Mouse (Mus musculus) midbrain, embryonic 11.5 days (tissue): ENCODE data around the gene Slc22a23. TPM values are rescaled to one million over a fixed set of nuclear protein-coding genes. Genes with fewer than 3 reads are reported as not detected.

ENCODE experiments used
- ATAC-seq: fragments of 200-750 bp; cut with Nextera tagmentation; 2 replicates; pipeline ENCODE4 v1.8.0; 2017; ENCODE audit warnings: moderate TSS enrichment, moderate library complexity; ENCODE audit not compliant: low FRiP score
- DNase-seq: peaks from one replicate; pipeline ENCODE4 v3.0.0; 2015; ENCODE audit warnings: low spot score; ENCODE audit errors: missing footprints
- H3K27ac ChIP-seq: fragments of 300-500 bp; sonication (generic); 2 replicates; pipeline ENCODE4 v1.5.1; 2014; ENCODE audit warnings: low read depth, low read length
- H3K27me3 ChIP-seq: fragments of 300-500 bp; sonication (generic); 2 replicates; pipeline ENCODE4 v1.6.1; 2014; ENCODE audit warnings: mild to moderate bottlenecking, low read length, moderate library complexity, mixed read lengths; ENCODE audit not compliant: control insufficient read depth, insufficient read depth
- H3K36me3 ChIP-seq: fragments of 300-500 bp; sonication (generic); 2 replicates; pipeline ENCODE4 v1.6.1; 2014; ENCODE audit warnings: mild to moderate bottlenecking, low read length, moderate library complexity, mixed read lengths; ENCODE audit not compliant: control insufficient read depth, insufficient read depth
- H3K4me1 ChIP-seq: fragments of 300-500 bp; sonication (generic); 2 replicates; pipeline ENCODE4 v1.6.1; 2014; ENCODE audit warnings: low read length; ENCODE audit not compliant: control insufficient read depth, insufficient read depth
- H3K4me2 ChIP-seq: fragments of 300-500 bp; sonication (generic); 2 replicates; pipeline ENCODE4 v1.6.1; 2014; ENCODE audit warnings: mild to moderate bottlenecking, moderate library complexity
- H3K4me3 ChIP-seq: fragments of 300-500 bp; sonication (generic); 2 replicates; pipeline ENCODE4 v1.5.1; 2014; ENCODE audit warnings: low read depth, low read length
- H3K9ac ChIP-seq: fragments of 300-500 bp; sonication (generic); 2 replicates; pipeline ENCODE4 v1.6.1; 2014; ENCODE audit warnings: low read length
- H3K9me3 ChIP-seq: fragments of 300-500 bp; sonication (generic); 2 replicates; pipeline ENCODE4 v1.6.1; 2016; ENCODE audit warnings: low read length; ENCODE audit not compliant: control insufficient read depth
- WGBS: fragments of 180-500 bp; shearing (Covaris S2); extraction: QIAGEN DNeasy Blood & Tissue Kit; methylation state at CpG from one replicate; pipeline ENCODE4 v1.1.7; 2014; 5-methylcytosine and 5-hydroxymethylcytosine counted together
- polyA plus RNA-seq: library from polyadenylated mRNA; unstranded; fragments of >200 nt; fragmentation: Nextera tagmentation; extraction: Ambion mirVana; gene quantifications from 2 replicates; pipeline ENCODE4 v1.2.1, GENCODE M21; 2014

The Slc22a23 gene
- polyA plus RNA-seq, 1 experiment from 2014 or later: 18.5 TPM

- Histone ChIP-seq H3K4me1 (peaks cover 13% of the 10 kb centered on the region), H3K27ac (no peak overlapping the region), H3K9me3 (no peaks in the 10 kb centered on the region), H3K27me3 (no peaks in the 10 kb centered on the region), H3K36me3 (no peaks in the 10 kb centered on the region), H3K9ac (no peak overlapping the region), H3K4me2 (no peak overlapping the region), H3K4me3 (no peak overlapping the region)
- no peak for DNase-seq
- peak; percentile 36; the same call in 1 of the 2 replicates for ATAC-seq
- WGBS: 40% methylated on average over 5 of the region's 5 CpGs
Observed at GRCm38 (mm10) chr13:34143389-34143788, 201.6 kb downstream of the Slc22a23 start.

- Histone ChIP-seq H3K9me3 (no peaks in the 10 kb centered on the region), H3K4me2 (no peak overlapping the region), H3K4me1 (peaks cover 20% of the 10 kb centered on the region), H3K27ac (peak overlapping the region; percentile 20; the same call in 1 of the 2 replicates), H3K27me3 (no peaks in the 10 kb centered on the region), H3K4me3 (no peak overlapping the region), H3K9ac (peak overlapping the region; percentile 22; the same call in 1 of the 2 replicates), H3K36me3 (no peaks in the 10 kb centered on the region)
- ATAC-seq (no peak), DNase-seq (no peak)
- 74% methylated on average over 7 of the region's 7 CpGs for WGBS
Observed at GRCm38 (mm10) chr13:34136605-34137004, 208.4 kb downstream of the Slc22a23 start.

GRCm38 (mm10) chr13:34134276-34134675 is 210.7 kb downstream of the Slc22a23 start:
- Histone ChIP-seq H3K4me2 (peak overlapping the region; percentile 96), H3K9me3 (no peaks in the 10 kb centered on the region), H3K27ac (peak overlapping the region; percentile 100), H3K27me3 (no peaks in the 10 kb centered on the region), H3K36me3 (no peaks in the 10 kb centered on the region), H3K9ac (peak overlapping the region; percentile 85), H3K4me1 (peaks cover 24% of the 10 kb centered on the region), H3K4me3 (peak overlapping the region; percentile 95)
- WGBS: 25% methylated on average over 7 of the region's 7 CpGs
- no peak for ATAC-seq
- DNase-seq: peak; percentile 89

- Histone ChIP-seq H3K9me3 (no peaks in the 10 kb centered on the region), H3K9ac (peak overlapping the region; percentile 85), H3K27ac (peak overlapping the region; percentile 100), H3K4me2 (peak overlapping the region; percentile 96), H3K36me3 (no peaks in the 10 kb centered on the region), H3K27me3 (no peaks in the 10 kb centered on the region), H3K4me1 (peaks cover 27% of the 10 kb centered on the region), H3K4me3 (peak overlapping the region; percentile 95)
- 2% methylated on average over 15 of the region's 15 CpGs for WGBS
- ATAC-seq: peak; percentile 31
- peak; percentile 98 for DNase-seq
Observed at GRCm38 (mm10) chr13:34133326-34134071, 211.5 kb downstream of the Slc22a23 start.

- Histone ChIP-seq H3K9me3 (no peaks in the 10 kb centered on the region), H3K27ac (peak overlapping the region; percentile 100), H3K36me3 (no peaks in the 10 kb centered on the region), H3K4me1 (peaks cover 27% of the 10 kb centered on the region), H3K4me2 (peak overlapping the region; percentile 96), H3K4me3 (peak overlapping the region; percentile 95), H3K9ac (peak overlapping the region; percentile 85), H3K27me3 (no peaks in the 10 kb centered on the region)
- 9% methylated on average over 6 of the region's 6 CpGs for WGBS
- no peak for ATAC-seq
- DNase-seq: peak; percentile 91
Observed at GRCm38 (mm10) chr13:34132875-34133274, 212.1 kb downstream of the Slc22a23 start.

GRCm38 (mm10) chr13:34132299-34132698 is 212.7 kb downstream of the Slc22a23 start:
- H3K4me3 ChIP-seq: peak overlapping the region; percentile 95
- H3K4me2 ChIP-seq: peak overlapping the region; percentile 96
- no peaks in the 10 kb centered on the region for H3K9me3 ChIP-seq
- peak; percentile 94 for DNase-seq
- H3K27me3 ChIP-seq: no peaks in the 10 kb centered on the region
- H3K4me1 ChIP-seq: peaks cover 27% of the 10 kb centered on the region
- H3K27ac ChIP-seq: peak overlapping the region; percentile 100
- ATAC-seq: no peak
- WGBS: under 1% methylated on average over 15 of the region's 15 CpGs
- peak overlapping the region; percentile 85 for H3K9ac ChIP-seq
- H3K36me3 ChIP-seq: no peaks in the 10 kb centered on the region

GRCm38 (mm10) chr13:34131708-34132060 is 213.3 kb downstream of the Slc22a23 start:
- H3K27ac ChIP-seq: peak overlapping the region; percentile 100

GRCm38 (mm10) chr13:34131011-34131707 is 213.8 kb downstream of the Slc22a23 start:
- Histone ChIP-seq H3K36me3 (peaks cover 3% of the 10 kb centered on the region; the same call in 1 of the 2 replicates), H3K9me3 (no peaks in the 10 kb centered on the region), H3K4me3 (peak overlapping the region; percentile 95), H3K9ac (peak overlapping the region; percentile 85), H3K4me2 (peak overlapping the region; percentile 96), H3K4me1 (peaks cover 25% of the 10 kb centered on the region), H3K27me3 (no peaks in the 10 kb centered on the region), H3K27ac (peak overlapping the region; percentile 100)
- DNase-seq: peak; percentile 98
- WGBS: under 1% methylated on average over 24 of the region's 24 CpGs
- ATAC-seq: peak; percentile 65

More at GRCm38 (mm10) chr13:34131708-34132060, 213.3 kb downstream of the Slc22a23 start:
- H3K4me2 ChIP-seq: peak overlapping the region; percentile 96
- WGBS: under 1% methylated on average over 10 of the region's 10 CpGs
- H3K9ac ChIP-seq: peak overlapping the region; percentile 85
- no peaks in the 10 kb centered on the region for H3K9me3 ChIP-seq
- ATAC-seq (peak; percentile 59), DNase-seq (no peak)
- H3K27me3 ChIP-seq: no peaks in the 10 kb centered on the region
- H3K36me3 ChIP-seq: no peaks in the 10 kb centered on the region; the same call in 1 of the 2 replicates
- peaks cover 23% of the 10 kb centered on the region for H3K4me1 ChIP-seq
- H3K4me3 ChIP-seq: peak overlapping the region; percentile 95
